Mouse (Mus musculus) forebrain, embryonic 16.5 days (tissue): ENCODE data around the gene Xpot. TPM values are rescaled to one million over a fixed set of nuclear protein-coding genes. Genes with fewer than 3 reads are reported as not detected.

Experiments
- ATAC-seq: fragments of 200-750 bp; cut with Nextera tagmentation; 2 replicates; pipeline ENCODE4 v1.8.0; 2017; ENCODE audit warnings: mild to moderate bottlenecking, moderate library complexity
- H3K27ac ChIP-seq: fragments of 300-500 bp; sonication (generic); 2 replicates; pipeline ENCODE4 v1.5.1; 2014; ENCODE audit warnings: low read length, control low read depth
- H3K27me3 ChIP-seq: fragments of 300-500 bp; sonication (generic); replicated peaks from 2 replicates; pipeline ENCODE4 v1.6.1; 2014; ENCODE audit warnings: low read length; ENCODE audit not compliant: control insufficient read depth, insufficient read depth
- H3K36me3 ChIP-seq: fragments of 300-500 bp; sonication (generic); 2 replicates; pipeline ENCODE4 v1.6.1; 2014; ENCODE audit not compliant: control insufficient read depth, insufficient read depth
- H3K4me1 ChIP-seq: fragments of 300-500 bp; sonication (generic); replicated peaks from 2 replicates; pipeline ENCODE4 v1.6.1; 2014; ENCODE audit warnings: low read length; ENCODE audit not compliant: control insufficient read depth, insufficient read depth
- H3K4me2 ChIP-seq: fragments of 300-500 bp; sonication (generic); 2 replicates; pipeline ENCODE4 v1.6.1; 2014; ENCODE audit warnings: mild to moderate bottlenecking, low read length, control low read depth
- H3K4me3 ChIP-seq: fragments of 300-500 bp; sonication (generic); replicated peaks from 2 replicates; pipeline ENCODE4 v1.5.1; 2014; ENCODE audit warnings: mild to moderate bottlenecking, low read length, control low read depth
- H3K9ac ChIP-seq: fragments of 300-500 bp; sonication (generic); replicated peaks from 2 replicates; pipeline ENCODE4 v1.6.1; 2014; ENCODE audit warnings: low read depth, low read length, control low read depth
- H3K9me3 ChIP-seq: fragments of 300-500 bp; sonication (generic); 2 replicates; pipeline ENCODE4 v1.6.1; 2016; ENCODE audit warnings: low read length; ENCODE audit not compliant: control insufficient read depth
- WGBS: fragments of 180-500 bp; shearing (Covaris S2); extraction: QIAGEN DNeasy Blood & Tissue Kit; methylation state at CpG from one replicate; pipeline ENCODE4 v1.1.7; 2014; 5-methylcytosine and 5-hydroxymethylcytosine counted together
- microRNA-seq: library from miRNA; unstranded; fragments of <30 nt; microRNA quantifications from one replicate; pipeline ENCODE4, GENCODE M21; 2017
- polyA plus RNA-seq: library from polyadenylated mRNA; unstranded; fragments of >200 nt; fragmentation: Nextera tagmentation; extraction: Ambion mirVana; gene quantifications from 2 replicates; pipeline ENCODE4 v1.2.1, GENCODE M21; 2015

Xpot gene
- polyA plus RNA-seq, 1 experiment from 2014 or later = 38.4 TPM

- peaks cover 12% of the 10 kb centered on the region; the same call in 1 of the 2 replicates for H3K36me3 ChIP-seq
- H3K9ac ChIP-seq = no peak overlapping the region
- no peak overlapping the region for H3K4me3 ChIP-seq
- no peaks in the 10 kb centered on the region for H3K4me1 ChIP-seq
- no peaks in the 10 kb centered on the region for H3K9me3 ChIP-seq
- WGBS = 97% methylated on average over 6 of the region's 6 CpGs
- no peak overlapping the region for H3K4me2 ChIP-seq
- no peak for ATAC-seq
- no peaks in the 10 kb centered on the region for H3K27me3 ChIP-seq
- H3K27ac ChIP-seq = no peak overlapping the region
These were observed 82.6 kb downstream of the Xpot start for GRCm38 (mm10) chr10:121543577-121543976.

- no peak overlapping the region for H3K4me3 ChIP-seq
- 98% methylated on average over 3 of the region's 3 CpGs for WGBS
- no peak overlapping the region for H3K9ac ChIP-seq
- no peak overlapping the region for H3K4me2 ChIP-seq
- H3K4me1 ChIP-seq = no peaks in the 10 kb centered on the region
- H3K36me3 ChIP-seq = peaks cover 12% of the 10 kb centered on the region; the same call in 1 of the 2 replicates
- H3K27me3 ChIP-seq = no peaks in the 10 kb centered on the region
- H3K27ac ChIP-seq = no peak overlapping the region
- H3K9me3 ChIP-seq = no peaks in the 10 kb centered on the region
- ATAC-seq = no peak
These were observed 84.0 kb downstream of the Xpot start for GRCm38 (mm10) chr10:121542156-121542555.

Small RNAs within 50 kb of the gene (microRNA-seq; reads per million reads assigned to microRNA genes)
- gene Gm24330 = not detected

Other genes starting within 250 kb of the Xpot start
- gene Rassf3, start 150.0 kb downstream of the Xpot start, polyA plus RNA-seq = 4.1 and 5.3 TPM in 2 replicates
- gene Tbk1, start 39.5 kb downstream of the Xpot start, polyA plus RNA-seq = 38.4 and 42.7 TPM in 2 replicates
- 0.27 and 0.40 TPM in 2 replicates for gene D930020B18Rik, start 15.3 kb upstream of the Xpot start, polyA plus RNA-seq
- 3.3 TPM in 2 replicates for gene BC048403, start 113.6 kb upstream of the Xpot start, polyA plus RNA-seq